Mouse (Mus musculus) cortical plate, adult 2 months (tissue): ENCODE results near the gene Bcat2.

Experiments used
- CTCF ChIP-seq: fragments of 200-500 bp; IDR thresholded peaks from 2 replicates; pipeline ENCODE4 v1.5.1; 2011; ENCODE audit warnings: mild to moderate bottlenecking, control low read depth, low read length; ENCODE audit not compliant: insufficient read depth; ENCODE audit errors: extremely low read depth
- POLR2A ChIP-seq: fragments of 200-500 bp; IDR thresholded peaks from 2 replicates; pipeline ENCODE4 v1.6.1; 2011; ENCODE audit warnings: mild to moderate bottlenecking, low read length, control low read depth; ENCODE audit not compliant: insufficient read depth; ENCODE audit errors: extremely low read depth

DNA sequence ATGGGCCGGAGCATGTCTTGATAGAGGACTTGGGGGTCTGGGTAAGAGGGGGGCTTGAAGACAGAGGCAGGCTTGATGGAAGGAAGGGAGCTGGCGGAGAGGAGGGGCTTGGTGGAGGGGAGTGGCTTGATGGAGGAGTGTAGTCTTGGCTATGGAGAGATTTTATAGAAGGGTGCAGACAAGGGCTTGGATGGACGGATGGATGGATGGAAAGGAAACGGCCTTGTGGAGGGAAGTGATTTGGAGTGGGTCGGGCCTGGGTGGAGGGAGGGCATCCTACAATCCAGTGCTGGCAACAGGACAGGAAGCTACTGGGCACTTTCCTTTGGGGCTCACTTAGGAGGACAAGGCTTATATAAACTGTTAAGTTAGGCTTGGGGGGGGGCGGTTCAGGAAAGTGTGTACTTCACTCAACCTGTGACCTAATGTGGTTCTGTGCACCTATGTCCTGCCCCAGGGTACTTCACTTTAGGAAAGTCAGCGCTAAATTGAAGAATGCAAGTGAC lies 56.7 kb downstream of the Bcat2 start:
- TF ChIP-seq POLR2A (no peak), CTCF (no peak)
